Mouse (Mus musculus) intestine, embryonic 15.5 days (tissue): ENCODE data around the gene Dhdds. TPM values are rescaled to one million over a fixed set of nuclear protein-coding genes. Genes with fewer than 3 reads are reported as not detected.

ENCODE experiments used
- ATAC-seq: fragments of 200-750 bp; cut with Nextera tagmentation; 2 replicates; pipeline ENCODE4 v1.8.0; 2017; ENCODE audit warnings: moderate TSS enrichment, moderate library complexity
- H3K27ac ChIP-seq: fragments of 300-500 bp; sonication (generic); 2 replicates; pipeline ENCODE4 v1.5.1; 2015; ENCODE audit warnings: mild to moderate bottlenecking, inconsistent platforms
- H3K27me3 ChIP-seq: fragments of 300-500 bp; sonication (generic); replicated peaks from 2 replicates; pipeline ENCODE4 v1.6.1; 2015; ENCODE audit warnings: inconsistent platforms
- H3K36me3 ChIP-seq: fragments of 300-500 bp; sonication (generic); 2 replicates; pipeline ENCODE4 v1.6.1; 2015; ENCODE audit warnings: inconsistent platforms
- H3K4me1 ChIP-seq: fragments of 300-500 bp; sonication (generic); replicated peaks from 2 replicates; pipeline ENCODE4 v1.6.1; 2015; ENCODE audit warnings: inconsistent platforms
- H3K4me2 ChIP-seq: fragments of 300-500 bp; sonication (generic); replicated peaks from 2 replicates; pipeline ENCODE4 v1.6.1; 2015; ENCODE audit warnings: mild to moderate bottlenecking, inconsistent platforms
- H3K4me3 ChIP-seq: fragments of 300-500 bp; sonication (generic); replicated peaks from 2 replicates; pipeline ENCODE4 v1.5.1; 2015; ENCODE audit warnings: inconsistent platforms
- H3K9ac ChIP-seq: fragments of 300-500 bp; sonication (generic); 2 replicates; pipeline ENCODE4 v1.6.1; 2015; ENCODE audit warnings: inconsistent platforms
- H3K9me3 ChIP-seq: fragments of 300-500 bp; sonication (generic); 2 replicates; pipeline ENCODE4 v1.6.1; 2016; ENCODE audit warnings: inconsistent platforms
- WGBS: fragments of 180-500 bp; shearing (Covaris S2); methylation state at CpG from one replicate; pipeline ENCODE4 v1.1.7; 2015; 5-methylcytosine and 5-hydroxymethylcytosine counted together
- polyA plus RNA-seq: library from polyadenylated mRNA; unstranded; fragments of >200 nt; fragmentation: Nextera tagmentation; extraction: Ambion mirVana; gene quantifications from 2 replicates; pipeline ENCODE4 v1.2.1, GENCODE M21; 2015

Gene Dhdds
- polyA plus RNA-seq, 1 experiment from 2014 or later, result 41.9 TPM

DNA sequence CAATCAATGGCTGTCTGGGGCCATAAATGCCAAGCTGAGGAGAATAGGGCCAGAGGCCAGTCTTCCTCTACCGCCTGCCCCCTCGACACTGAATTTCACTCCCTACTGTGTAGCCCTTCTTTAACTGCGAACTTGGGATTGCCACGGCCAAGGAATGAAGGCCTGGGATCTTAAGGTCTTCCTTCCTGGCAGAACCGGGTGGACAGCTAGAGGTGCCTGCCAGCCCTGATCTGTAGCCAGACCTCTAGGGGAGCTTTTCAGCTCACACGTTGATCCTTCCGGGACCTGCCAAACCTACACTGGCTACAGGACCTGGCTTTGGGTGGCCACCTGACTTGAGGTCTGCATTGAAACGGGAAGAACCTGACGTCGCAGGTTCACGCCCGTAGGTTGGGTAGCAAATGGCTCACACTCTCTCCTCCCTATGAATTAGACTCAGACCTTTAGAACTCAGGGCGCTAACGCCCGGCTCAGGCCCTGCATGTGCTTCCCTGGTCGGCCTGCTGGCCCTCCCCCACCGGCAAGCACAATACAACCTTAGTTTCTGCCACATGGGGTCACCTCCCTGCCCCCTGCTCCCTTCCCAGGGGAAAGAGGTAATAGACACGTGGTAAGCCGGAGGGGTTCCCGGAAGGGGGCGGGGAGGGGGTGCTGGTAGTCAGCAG is 16.6 kb upstream of the Dhdds start:
- Histone ChIP-seq H3K4me1 (peaks cover 21% of the 10 kb centered on the region), H3K4me2 (peak overlapping the region; percentile 49), H3K27me3 (peaks cover 42% of the 10 kb centered on the region), H3K27ac (no peak overlapping the region), H3K9ac (no peak overlapping the region), H3K36me3 (no peaks in the 10 kb centered on the region), H3K9me3 (no peaks in the 10 kb centered on the region), H3K4me3 (no peak overlapping the region; the same call in 1 of the 2 replicates)
- WGBS, result 3% methylated on average over 21 of the region's 21 CpGs
- no peak for ATAC-seq

DNA sequence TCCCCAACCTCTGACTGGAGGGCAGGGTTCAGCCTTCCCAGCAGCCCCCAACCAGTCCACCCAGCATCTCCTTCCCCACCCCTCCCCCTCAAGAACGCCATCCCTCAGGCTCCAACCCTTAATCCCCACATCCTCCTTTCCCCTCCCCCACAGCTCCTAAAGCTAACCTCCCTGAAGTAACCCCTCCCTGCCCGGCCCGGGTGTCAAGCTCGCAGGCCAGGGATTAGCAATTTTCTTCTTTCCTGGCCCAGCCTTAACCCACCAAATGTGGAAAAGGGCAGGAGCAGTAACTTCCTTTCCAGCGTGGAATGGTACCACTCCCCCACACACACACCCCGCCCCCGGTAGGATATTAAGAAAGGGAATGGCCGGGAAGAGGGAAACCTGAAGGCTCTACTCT is 16.0 kb upstream of the Dhdds start:
- peaks cover 42% of the 10 kb centered on the region for H3K27me3 ChIP-seq
- 4% methylated on average over 8 of the region's 8 CpGs for WGBS
- no peak for ATAC-seq
- no peaks in the 10 kb centered on the region for H3K9me3 ChIP-seq
- no peak overlapping the region for H3K4me3 ChIP-seq
- no peak overlapping the region for H3K27ac ChIP-seq
- no peak overlapping the region for H3K9ac ChIP-seq
- H3K36me3 ChIP-seq, result no peaks in the 10 kb centered on the region
- peaks cover 23% of the 10 kb centered on the region for H3K4me1 ChIP-seq
- no peak overlapping the region for H3K4me2 ChIP-seq

DNA sequence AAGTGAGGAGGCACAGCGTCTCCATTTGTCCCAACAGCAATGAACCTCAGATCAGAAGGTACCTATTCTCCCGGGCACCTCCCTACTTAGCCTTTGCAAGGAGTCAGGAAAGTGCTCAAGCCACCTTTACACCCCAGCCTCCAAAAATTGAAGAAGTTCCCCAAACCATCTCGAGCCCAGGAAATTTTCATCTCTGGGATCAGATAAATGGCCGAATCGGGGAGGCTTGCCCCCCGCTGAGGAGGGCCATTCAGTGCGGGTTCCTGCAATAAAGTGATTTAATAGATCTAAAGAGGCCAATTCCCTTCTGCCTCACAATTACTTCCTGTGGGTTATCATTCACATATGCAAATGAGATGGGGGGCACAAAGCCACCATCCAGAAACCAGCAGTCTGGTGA is 15.5 kb upstream of the Dhdds start:
- peaks cover 42% of the 10 kb centered on the region for H3K27me3 ChIP-seq
- H3K27ac ChIP-seq, result no peak overlapping the region
- H3K4me2 ChIP-seq, result no peak overlapping the region
- no peak overlapping the region for H3K9ac ChIP-seq
- H3K9me3 ChIP-seq, result no peaks in the 10 kb centered on the region
- no peak for ATAC-seq
- no peaks in the 10 kb centered on the region for H3K36me3 ChIP-seq
- H3K4me3 ChIP-seq, result no peak overlapping the region
- WGBS, result 12% methylated on average over 7 of the region's 7 CpGs
- peaks cover 27% of the 10 kb centered on the region for H3K4me1 ChIP-seq

GRCm38 (mm10) chr4:134012858-134013528 is 12.3 kb upstream of the Dhdds start:
- 43% methylated on average over 12 of the region's 12 CpGs for WGBS
- H3K9me3 ChIP-seq, result no peaks in the 10 kb centered on the region
- no peaks in the 10 kb centered on the region for H3K36me3 ChIP-seq
- no peak overlapping the region for H3K27ac ChIP-seq
- peaks cover 20% of the 10 kb centered on the region for H3K4me1 ChIP-seq
- H3K4me3 ChIP-seq, result no peak overlapping the region
- H3K4me2 ChIP-seq, result no peak overlapping the region
- H3K27me3 ChIP-seq, result peaks cover 21% of the 10 kb centered on the region
- ATAC-seq, result no peak
- no peak overlapping the region for H3K9ac ChIP-seq

DNA sequence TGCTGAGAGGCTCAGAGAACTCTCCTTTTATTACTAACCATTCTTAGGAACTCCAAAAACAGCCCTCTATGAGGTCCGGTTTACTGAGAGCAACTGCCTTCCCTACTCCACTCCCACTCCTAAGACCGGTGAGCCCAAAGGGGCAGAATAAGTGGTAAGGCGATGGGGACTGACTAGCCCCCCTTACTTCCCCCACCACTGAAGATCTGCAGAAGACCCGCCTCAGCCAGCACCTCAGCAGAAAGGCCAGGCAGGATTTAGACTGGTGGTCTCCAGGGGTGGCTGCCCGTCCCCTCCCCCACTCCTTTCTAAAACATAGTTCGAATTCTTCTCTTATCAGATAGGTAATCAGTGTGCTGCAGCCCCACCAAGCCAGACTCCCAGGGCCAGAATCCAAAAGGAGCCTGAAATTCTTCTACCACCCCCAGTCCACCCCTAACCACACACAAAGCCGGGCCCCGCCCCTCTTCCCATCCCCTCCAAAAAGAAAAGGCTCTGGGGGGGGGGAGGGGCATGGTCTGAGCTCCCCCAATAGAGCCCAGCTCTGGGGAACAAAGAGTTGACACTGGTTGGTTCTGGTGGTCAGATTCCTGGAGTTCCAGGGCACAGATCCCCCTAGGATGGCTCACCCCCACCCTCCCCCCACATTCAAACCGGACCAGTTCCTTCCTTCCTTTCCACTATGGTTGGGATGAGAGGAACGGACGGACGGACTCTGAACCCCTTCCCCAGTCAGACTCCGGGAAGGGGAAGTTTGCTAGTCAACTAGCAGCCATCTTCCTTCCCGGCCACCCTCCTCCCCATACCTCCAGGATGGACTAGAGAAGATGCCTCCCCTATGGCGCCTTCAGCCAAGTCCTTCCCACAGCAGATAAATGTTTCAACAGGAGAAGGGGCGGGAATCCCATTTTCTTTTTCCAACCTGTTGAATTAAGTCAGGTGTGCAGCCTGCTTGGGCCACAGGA is 11.0 kb upstream of the Dhdds start:
- peaks cover 8% of the 10 kb centered on the region for H3K27me3 ChIP-seq
- H3K9me3 ChIP-seq, result no peaks in the 10 kb centered on the region
- H3K27ac ChIP-seq, result no peak overlapping the region
- H3K4me1 ChIP-seq, result peaks cover 13% of the 10 kb centered on the region; the same call in 1 of the 2 replicates
- H3K9ac ChIP-seq, result no peak overlapping the region
- H3K36me3 ChIP-seq, result no peaks in the 10 kb centered on the region
- 15% methylated on average over 16 of the region's 16 CpGs for WGBS
- no peak overlapping the region for H3K4me2 ChIP-seq
- no peak overlapping the region for H3K4me3 ChIP-seq
- no peak for ATAC-seq

- Histone ChIP-seq H3K9ac (no peak overlapping the region), H3K4me3 (no peak overlapping the region), H3K36me3 (no peaks in the 10 kb centered on the region), H3K4me2 (no peak overlapping the region), H3K4me1 (0 out of 2 replicates have a peak, but pooled peaks cover 11% of the 10 kb centered on the region), H3K9me3 (no peaks in the 10 kb centered on the region), H3K27ac (no peak overlapping the region), H3K27me3 (no peaks in the 10 kb centered on the region)
- no peak for ATAC-seq
- WGBS, result 51% methylated on average over 6 of the region's 6 CpGs
These were observed 9.0 kb upstream of the Dhdds start for GRCm38 (mm10) chr4:134009709-134010108.

DNA sequence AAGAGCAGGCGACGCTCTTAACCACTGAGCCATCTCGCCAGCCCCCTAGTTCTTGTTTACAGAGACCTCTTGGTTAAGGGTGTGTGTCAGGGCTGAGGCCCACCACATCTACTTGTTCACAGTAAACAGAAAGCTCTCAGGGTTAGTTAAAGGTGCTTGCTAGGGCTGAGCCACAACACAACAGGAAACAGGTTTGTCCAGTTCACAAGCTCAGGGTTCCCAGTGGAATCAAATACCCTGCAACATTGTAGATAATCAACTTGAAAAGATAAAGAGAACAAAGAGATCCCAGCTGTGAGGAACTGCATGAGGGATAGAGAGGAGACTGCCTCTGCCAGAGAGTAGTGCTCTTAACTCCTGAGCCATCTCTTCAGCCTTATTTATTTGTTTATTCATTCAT is 6.1 kb upstream of the Dhdds start:
- Histone ChIP-seq H3K4me3 (no peak overlapping the region), H3K36me3 (no peaks in the 10 kb centered on the region), H3K9ac (no peak overlapping the region), H3K9me3 (no peaks in the 10 kb centered on the region), H3K27me3 (no peaks in the 10 kb centered on the region), H3K27ac (no peak overlapping the region), H3K4me1 (0 out of 2 replicates have a peak, but pooled peaks cover 11% of the 10 kb centered on the region), H3K4me2 (no peak overlapping the region)
- 74% methylated on average over 3 of the region's 3 CpGs for WGBS
- ATAC-seq, result peak; percentile 65

DNA sequence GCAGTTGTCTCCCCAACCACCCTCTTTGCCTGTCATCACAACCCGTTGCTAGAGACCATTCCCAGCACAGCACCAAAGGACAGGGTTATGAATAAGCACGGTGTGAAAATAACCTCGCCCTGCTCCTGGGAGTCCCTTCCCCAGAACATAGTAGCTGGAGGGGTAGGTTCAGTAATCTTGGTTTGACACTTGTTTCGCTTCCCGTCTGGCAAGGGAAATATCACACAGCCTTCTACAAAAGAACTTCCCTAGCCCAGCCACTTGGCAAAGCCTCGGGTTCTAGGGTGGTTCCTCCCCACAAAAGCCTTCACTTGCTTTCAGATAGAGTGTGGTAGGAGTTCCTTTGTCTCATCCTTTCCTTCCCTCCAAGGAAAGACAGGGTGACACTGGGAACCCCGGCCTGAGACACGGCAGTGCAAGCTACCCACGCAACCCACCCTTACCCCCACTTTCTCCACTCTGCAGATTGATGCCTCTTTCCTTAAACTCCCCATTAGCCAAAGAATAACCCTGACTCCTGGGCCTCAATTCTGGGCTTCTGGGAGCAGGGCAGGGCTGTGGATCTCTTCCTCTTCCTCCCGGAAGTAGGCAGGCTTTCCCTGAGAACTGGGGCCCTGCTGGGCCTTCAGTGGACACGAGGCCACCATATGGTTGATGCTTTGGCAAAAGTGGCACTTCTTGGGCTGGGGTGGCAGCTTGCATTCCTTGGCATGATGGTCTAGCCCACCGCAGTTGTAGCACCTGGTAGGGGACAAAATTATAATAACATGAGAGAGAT is 5.1 kb upstream of the Dhdds start:
- no peak for ATAC-seq
- H3K4me2 ChIP-seq, result no peak overlapping the region
- H3K4me3 ChIP-seq, result no peak overlapping the region
- H3K36me3 ChIP-seq, result no peaks in the 10 kb centered on the region
- H3K27me3 ChIP-seq, result no peaks in the 10 kb centered on the region
- no peak overlapping the region for H3K27ac ChIP-seq
- H3K9me3 ChIP-seq, result no peaks in the 10 kb centered on the region
- H3K9ac ChIP-seq, result no peak overlapping the region
- H3K4me1 ChIP-seq, result 0 out of 2 replicates have a peak, but pooled peaks cover 9% of the 10 kb centered on the region
- 82% methylated on average over 12 of the region's 12 CpGs for WGBS

DNA sequence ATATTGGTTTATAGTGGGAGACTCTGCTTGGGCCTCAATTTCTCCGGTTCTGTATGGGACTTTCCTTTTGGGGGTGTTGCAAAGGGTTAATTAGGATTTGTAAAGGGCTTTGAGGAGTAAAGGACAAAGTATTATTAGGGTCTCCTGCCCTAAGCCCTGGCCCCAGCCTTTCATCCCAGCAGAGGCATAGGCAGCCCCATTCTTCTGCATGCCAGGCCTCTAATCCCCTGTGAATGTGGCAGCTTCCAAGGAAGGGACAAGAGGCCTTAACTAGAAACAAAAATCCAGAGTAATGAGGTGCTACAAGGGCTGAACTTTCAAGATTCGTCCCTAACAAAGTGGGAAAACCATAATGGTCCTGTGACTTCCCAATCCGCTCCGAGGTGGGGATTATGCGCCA is 2.2 kb upstream of the Dhdds start:
- no peak for ATAC-seq
- Histone ChIP-seq H3K9me3 (no peaks in the 10 kb centered on the region), H3K9ac (no peak overlapping the region), H3K36me3 (no peaks in the 10 kb centered on the region), H3K27ac (no peak overlapping the region), H3K27me3 (no peaks in the 10 kb centered on the region), H3K4me1 (peaks cover 12% of the 10 kb centered on the region; the same call in 1 of the 2 replicates), H3K4me3 (no peak overlapping the region), H3K4me2 (no peak overlapping the region)
- WGBS, result 75% methylated on average over 5 of the region's 5 CpGs

GRCm38 (mm10) chr4:134002246-134002645 is 1.5 kb upstream of the Dhdds start:
- peaks cover 8% of the 10 kb centered on the region; the same call in 1 of the 2 replicates for H3K4me1 ChIP-seq
- ATAC-seq, result no peak
- no peaks in the 10 kb centered on the region for H3K27me3 ChIP-seq
- no peaks in the 10 kb centered on the region for H3K9me3 ChIP-seq
- no peak overlapping the region for H3K27ac ChIP-seq
- H3K9ac ChIP-seq, result no peak overlapping the region
- 63% methylated on average over 4 of the region's 4 CpGs for WGBS
- no peak overlapping the region for H3K4me3 ChIP-seq
- no peak overlapping the region for H3K4me2 ChIP-seq
- no peaks in the 10 kb centered on the region for H3K36me3 ChIP-seq

DNA sequence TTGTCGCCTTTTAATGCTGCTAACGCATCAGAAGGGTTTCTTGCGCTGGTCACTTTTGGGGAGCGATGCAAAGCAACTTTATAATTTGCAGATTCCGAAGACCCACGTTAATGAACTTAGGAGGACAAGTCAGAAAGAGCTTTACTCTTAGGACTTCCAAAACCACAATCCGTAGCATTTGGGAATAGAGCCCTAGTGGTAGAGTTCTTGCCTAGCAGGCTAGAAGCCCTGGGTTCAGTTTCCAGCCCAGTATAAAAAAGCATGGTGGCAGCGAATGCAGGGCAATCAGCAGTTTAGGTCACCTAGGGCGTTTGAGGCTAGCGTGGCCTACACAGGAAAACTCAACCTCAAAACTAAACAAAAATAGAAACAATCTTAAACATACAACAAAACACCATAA is 992 bp upstream of the Dhdds start:
- H3K27me3 ChIP-seq, result no peaks in the 10 kb centered on the region
- no peak overlapping the region for H3K4me3 ChIP-seq
- peaks cover 8% of the 10 kb centered on the region; the same call in 1 of the 2 replicates for H3K4me1 ChIP-seq
- no peak overlapping the region for H3K27ac ChIP-seq
- ATAC-seq, result no peak
- no peak overlapping the region for H3K9ac ChIP-seq
- 57% methylated on average over 10 of the region's 10 CpGs for WGBS
- no peak overlapping the region for H3K4me2 ChIP-seq
- H3K9me3 ChIP-seq, result no peaks in the 10 kb centered on the region
- H3K36me3 ChIP-seq, result no peaks in the 10 kb centered on the region; the same call in 1 of the 2 replicates
